Mouse (Mus musculus) liver, embryonic 12.5 days (tissue): ENCODE measurements around the gene Arhgap28. TPM values are rescaled to one million over a fixed set of nuclear protein-coding genes. Genes with fewer than 3 reads are reported as not detected.

Experiments used
- ATAC-seq: fragments of 200-750 bp; cut with Nextera tagmentation; 2 replicates; pipeline ENCODE4 v1.8.0; 2017; ENCODE audit warnings: moderate number of reproducible peaks, mild to moderate bottlenecking, moderate library complexity
- H3K27ac ChIP-seq: fragments of 300-500 bp; sonication (generic); 2 replicates; pipeline ENCODE4 v1.5.1; 2016; ENCODE audit warnings: mild to moderate bottlenecking
- H3K27me3 ChIP-seq: fragments of 300-500 bp; sonication (generic); replicated peaks from 2 replicates; pipeline ENCODE4 v1.6.1; 2016; ENCODE audit warnings: mild to moderate bottlenecking, moderate library complexity
- H3K36me3 ChIP-seq: fragments of 300-500 bp; sonication (generic); 2 replicates; pipeline ENCODE4 v1.6.1; 2016; ENCODE audit warnings: mild to moderate bottlenecking, moderate library complexity
- H3K4me1 ChIP-seq: fragments of 300-500 bp; sonication (generic); 2 replicates; pipeline ENCODE4 v1.6.1; 2016
- H3K4me2 ChIP-seq: fragments of 300-500 bp; sonication (generic); 2 replicates; pipeline ENCODE4 v1.6.1; 2016; ENCODE audit warnings: mild to moderate bottlenecking, moderate library complexity
- H3K4me3 ChIP-seq: fragments of 300-500 bp; sonication (generic); 2 replicates; pipeline ENCODE4 v1.5.1; 2016; ENCODE audit warnings: mild to moderate bottlenecking, moderate library complexity
- H3K9ac ChIP-seq: fragments of 300-500 bp; sonication (generic); 2 replicates; pipeline ENCODE4 v1.6.1; 2016; ENCODE audit warnings: mild to moderate bottlenecking, moderate library complexity
- H3K9me3 ChIP-seq: fragments of 300-500 bp; sonication (generic); replicated peaks from 2 replicates; pipeline ENCODE4 v1.6.1; 2016; ENCODE audit warnings: mild to moderate bottlenecking, moderate library complexity
- WGBS: fragments of 180-500 bp; shearing (Covaris S2); methylation state at CpG from one replicate; pipeline ENCODE4 v1.1.7; 2016; ENCODE audit not compliant: insufficient replicate concordance; 5-methylcytosine and 5-hydroxymethylcytosine counted together
- polyA plus RNA-seq: library from polyadenylated mRNA; unstranded; fragments of >200 nt; fragmentation: Nextera tagmentation; extraction: Ambion mirVana; gene quantifications from 2 replicates; pipeline ENCODE4 v1.2.1, GENCODE M21; 2016

Gene Arhgap28
- polyA plus RNA-seq, 1 experiment from 2014 or later, result 5.9 TPM

GRCm38 (mm10) chr17:67928280-67928679 lies 75.6 kb downstream of the Arhgap28 start:
- H3K9ac ChIP-seq, result no peak overlapping the region
- H3K4me2 ChIP-seq, result no peak overlapping the region
- H3K27ac ChIP-seq, result no peak overlapping the region
- H3K36me3 ChIP-seq, result no peaks in the 10 kb centered on the region
- no peak overlapping the region for H3K4me3 ChIP-seq
- H3K4me1 ChIP-seq, result no peaks in the 10 kb centered on the region
- WGBS, result 72% methylated on average over 6 of the region's 6 CpGs
- ATAC-seq, result no peak
- no peaks in the 10 kb centered on the region for H3K9me3 ChIP-seq
- H3K27me3 ChIP-seq, result no peaks in the 10 kb centered on the region

- no peak overlapping the region for H3K27ac ChIP-seq
- no peaks in the 10 kb centered on the region for H3K27me3 ChIP-seq
- no peak overlapping the region for H3K4me2 ChIP-seq
- no peak overlapping the region for H3K4me3 ChIP-seq
- no peaks in the 10 kb centered on the region for H3K9me3 ChIP-seq
- WGBS, result 79% methylated on average over 8 of the region's 8 CpGs
- no peaks in the 10 kb centered on the region for H3K4me1 ChIP-seq
- no peak for ATAC-seq
- H3K9ac ChIP-seq, result no peak overlapping the region
- no peaks in the 10 kb centered on the region for H3K36me3 ChIP-seq
These were observed 76.1 kb downstream of the Arhgap28 start for GRCm38 (mm10) chr17:67927864-67928263.

GRCm38 (mm10) chr17:67919959-67920358 lies 84.0 kb downstream of the Arhgap28 start:
- no peak overlapping the region for H3K4me3 ChIP-seq
- no peaks in the 10 kb centered on the region for H3K36me3 ChIP-seq
- no peak for ATAC-seq
- no peaks in the 10 kb centered on the region for H3K4me1 ChIP-seq
- 69% methylated on average over 7 of the region's 7 CpGs for WGBS
- H3K9me3 ChIP-seq, result no peaks in the 10 kb centered on the region
- no peak overlapping the region for H3K27ac ChIP-seq
- no peak overlapping the region for H3K4me2 ChIP-seq
- no peak overlapping the region for H3K9ac ChIP-seq
- H3K27me3 ChIP-seq, result no peaks in the 10 kb centered on the region

- Histone ChIP-seq H3K4me2 (no peak overlapping the region), H3K36me3 (no peaks in the 10 kb centered on the region), H3K4me3 (no peak overlapping the region), H3K4me1 (no peaks in the 10 kb centered on the region), H3K9ac (no peak overlapping the region), H3K27me3 (no peaks in the 10 kb centered on the region), H3K27ac (no peak overlapping the region), H3K9me3 (no peaks in the 10 kb centered on the region)
- no peak for ATAC-seq
- WGBS, result 79% methylated on average over 7 of the region's 7 CpGs
These were observed 85.7 kb downstream of the Arhgap28 start for GRCm38 (mm10) chr17:67918201-67918600.

GRCm38 (mm10) chr17:67916901-67917300 lies 87.0 kb downstream of the Arhgap28 start:
- WGBS, result 68% methylated on average over 2 of the region's 2 CpGs
- no peak overlapping the region for H3K4me3 ChIP-seq
- no peaks in the 10 kb centered on the region for H3K9me3 ChIP-seq
- no peaks in the 10 kb centered on the region for H3K4me1 ChIP-seq
- no peak overlapping the region for H3K9ac ChIP-seq
- H3K36me3 ChIP-seq, result no peaks in the 10 kb centered on the region
- ATAC-seq, result no peak
- no peak overlapping the region for H3K27ac ChIP-seq
- H3K4me2 ChIP-seq, result no peak overlapping the region
- no peaks in the 10 kb centered on the region for H3K27me3 ChIP-seq

GRCm38 (mm10) chr17:67912640-67913039 lies 91.3 kb downstream of the Arhgap28 start:
- no peak overlapping the region for H3K4me3 ChIP-seq
- H3K4me1 ChIP-seq, result no peaks in the 10 kb centered on the region
- no peak for ATAC-seq
- no peaks in the 10 kb centered on the region for H3K27me3 ChIP-seq
- H3K9me3 ChIP-seq, result no peaks in the 10 kb centered on the region
- no peaks in the 10 kb centered on the region for H3K36me3 ChIP-seq
- H3K27ac ChIP-seq, result no peak overlapping the region
- no peak overlapping the region for H3K9ac ChIP-seq
- 47% methylated on average over 12 of the region's 12 CpGs for WGBS
- H3K4me2 ChIP-seq, result no peak overlapping the region

GRCm38 (mm10) chr17:67912051-67912450 lies 91.9 kb downstream of the Arhgap28 start:
- Histone ChIP-seq H3K4me2 (no peak overlapping the region), H3K9me3 (no peaks in the 10 kb centered on the region), H3K36me3 (no peaks in the 10 kb centered on the region), H3K27me3 (no peaks in the 10 kb centered on the region), H3K27ac (no peak overlapping the region), H3K4me1 (no peaks in the 10 kb centered on the region), H3K9ac (no peak overlapping the region), H3K4me3 (no peak overlapping the region)
- 72% methylated on average over 11 of the region's 11 CpGs for WGBS
- ATAC-seq, result no peak

- Histone ChIP-seq H3K4me2 (no peak overlapping the region), H3K36me3 (no peaks in the 10 kb centered on the region), H3K4me3 (no peak overlapping the region), H3K9me3 (no peaks in the 10 kb centered on the region), H3K9ac (no peak overlapping the region), H3K27ac (no peak overlapping the region), H3K4me1 (no peaks in the 10 kb centered on the region), H3K27me3 (no peaks in the 10 kb centered on the region)
- ATAC-seq, result no peak
- WGBS, result 68% methylated on average over 4 of the region's 4 CpGs
These were observed 95.4 kb downstream of the Arhgap28 start for GRCm38 (mm10) chr17:67908537-67908936.

- H3K4me1 ChIP-seq, result no peaks in the 10 kb centered on the region
These were observed 95.8 kb downstream of the Arhgap28 start for GRCm38 (mm10) chr17:67908137-67908536.

GRCm38 (mm10) chr17:67907532-67908054 lies 96.3 kb downstream of the Arhgap28 start:
- no peaks in the 10 kb centered on the region for H3K27me3 ChIP-seq
- H3K36me3 ChIP-seq, result no peaks in the 10 kb centered on the region
- no peak overlapping the region for H3K9ac ChIP-seq
- no peaks in the 10 kb centered on the region for H3K9me3 ChIP-seq
- H3K4me3 ChIP-seq, result no peak overlapping the region
- ATAC-seq, result no peak
- no peaks in the 10 kb centered on the region for H3K4me1 ChIP-seq
- 80% methylated on average over 10 of the region's 10 CpGs for WGBS
- H3K4me2 ChIP-seq, result no peak overlapping the region
- H3K27ac ChIP-seq, result no peak overlapping the region

More at GRCm38 (mm10) chr17:67908137-67908536, 95.8 kb downstream of the Arhgap28 start:
- 83% methylated on average over 4 of the region's 4 CpGs for WGBS
- Histone ChIP-seq H3K4me3 (no peak overlapping the region), H3K36me3 (no peaks in the 10 kb centered on the region), H3K9ac (no peak overlapping the region), H3K4me2 (no peak overlapping the region), H3K9me3 (no peaks in the 10 kb centered on the region), H3K27me3 (no peaks in the 10 kb centered on the region), H3K27ac (no peak overlapping the region)
- no peak for ATAC-seq

GRCm38 (mm10) chr17:67906236-67906635 lies 97.7 kb downstream of the Arhgap28 start:
- Histone ChIP-seq H3K9ac (no peak overlapping the region), H3K4me2 (no peak overlapping the region), H3K4me3 (no peak overlapping the region), H3K27me3 (no peaks in the 10 kb centered on the region), H3K36me3 (no peaks in the 10 kb centered on the region), H3K27ac (no peak overlapping the region), H3K4me1 (no peaks in the 10 kb centered on the region), H3K9me3 (no peaks in the 10 kb centered on the region)
- WGBS, result 63% methylated on average over 3 of the region's 3 CpGs
- no peak for ATAC-seq

GRCm38 (mm10) chr17:67904315-67904944 lies 99.5 kb downstream of the Arhgap28 start:
- 76% methylated on average over 14 of the region's 14 CpGs for WGBS
- Histone ChIP-seq H3K4me3 (no peak overlapping the region), H3K4me2 (no peak overlapping the region), H3K36me3 (no peaks in the 10 kb centered on the region), H3K27ac (no peak overlapping the region), H3K9me3 (no peaks in the 10 kb centered on the region), H3K4me1 (no peaks in the 10 kb centered on the region), H3K9ac (no peak overlapping the region), H3K27me3 (no peaks in the 10 kb centered on the region)
- no peak for ATAC-seq

GRCm38 (mm10) chr17:67902847-67903246 lies 101.1 kb downstream of the Arhgap28 start:
- Histone ChIP-seq H3K4me3 (no peak overlapping the region), H3K4me2 (no peak overlapping the region), H3K27ac (no peak overlapping the region), H3K4me1 (no peaks in the 10 kb centered on the region), H3K36me3 (no peaks in the 10 kb centered on the region), H3K9ac (no peak overlapping the region), H3K9me3 (no peaks in the 10 kb centered on the region), H3K27me3 (no peaks in the 10 kb centered on the region)
- WGBS, result 61% methylated on average over 4 of the region's 4 CpGs
- ATAC-seq, result no peak
